Mouse (Mus musculus): ENCODE data around the gene Ift81.

DNA sequence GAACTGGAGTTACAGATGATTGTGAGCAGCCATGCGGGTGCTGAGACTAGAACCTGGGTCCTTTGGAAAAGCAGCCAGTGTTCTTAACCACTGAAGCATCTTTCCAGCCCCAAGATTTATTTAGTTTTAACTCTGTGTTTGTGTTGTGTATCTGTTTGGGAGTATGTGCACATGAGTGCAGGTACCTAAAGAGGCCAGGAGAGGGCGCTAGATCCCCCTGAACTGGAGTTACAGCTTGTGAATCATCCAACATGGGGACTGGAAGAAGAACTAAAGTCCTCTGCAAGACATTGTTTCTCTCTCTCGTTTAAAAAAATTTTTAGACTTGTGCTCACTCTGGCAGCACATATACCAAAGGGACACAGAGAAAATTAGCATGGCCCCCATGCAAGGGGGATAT lies 107.9 kb downstream of the Ift81 start:
- TF ChIP-seq CTCF (IDR thresholded peaks at IDR 0.05; ENCODE audit: insufficient read depth, low read depth, low read length): no peak
- TF ChIP-seq POLR2A (IDR thresholded peaks at IDR 0.05; ENCODE audit: insufficient read depth, low read depth, low read length): no peak

Measured in olfactory bulb, adult 2 months (tissue).